Mouse (Mus musculus) forebrain, embryonic 11.5 days (tissue): Measurements from ENCODE around the gene Rbbp5. TPM values are rescaled to one million over a fixed set of nuclear protein-coding genes. Genes with fewer than 3 reads are reported as not detected.
A peak's percentile ranks its signal among the peaks of the same experiment; 100 is the strongest.

Experiments used
- ATAC-seq: fragments of 200-750 bp; cut with Nextera tagmentation; replicated peaks from 2 replicates; pipeline ENCODE4 v1.8.0; 2017; ENCODE audit warnings: moderate TSS enrichment; ENCODE audit not compliant: low FRiP score
- DNase-seq: peaks from one replicate; pipeline ENCODE4 v3.0.0-alpha.2; 2017; ENCODE audit warnings: low spot score
- H3K27ac ChIP-seq: fragments of 300-500 bp; sonication (generic); 2 replicates; pipeline ENCODE4 v1.5.1; 2014; ENCODE audit warnings: low read depth, low read length
- H3K27me3 ChIP-seq: fragments of 300-500 bp; sonication (generic); 2 replicates; pipeline ENCODE4 v1.6.1; 2014; ENCODE audit warnings: mild to moderate bottlenecking, low read length, mixed read lengths; ENCODE audit not compliant: control insufficient read depth, insufficient read depth
- H3K36me3 ChIP-seq: fragments of 300-500 bp; sonication (generic); 2 replicates; pipeline ENCODE4 v1.6.1; 2014; ENCODE audit warnings: mild to moderate bottlenecking, low read length, moderate library complexity, mixed read lengths; ENCODE audit not compliant: control insufficient read depth, insufficient read depth
- H3K4me1 ChIP-seq: fragments of 300-500 bp; sonication (generic); replicated peaks from 2 replicates; pipeline ENCODE4 v1.6.1; 2014; ENCODE audit warnings: low read length, mixed read lengths; ENCODE audit not compliant: control insufficient read depth, insufficient read depth
- H3K4me2 ChIP-seq: fragments of 300-500 bp; sonication (generic); 2 replicates; pipeline ENCODE4 v1.6.1; 2014; ENCODE audit warnings: low read depth, mild to moderate bottlenecking, low read length, moderate library complexity, mixed read lengths; ENCODE audit not compliant: severe bottlenecking
- H3K4me3 ChIP-seq: fragments of 300-500 bp; sonication (generic); 2 replicates; pipeline ENCODE4 v1.5.1; 2014; ENCODE audit warnings: low read depth, low read length
- H3K9ac ChIP-seq: fragments of 300-500 bp; sonication (generic); 2 replicates; pipeline ENCODE4 v1.6.1; 2014; ENCODE audit warnings: low read length
- H3K9me3 ChIP-seq: fragments of 300-500 bp; sonication (generic); 2 replicates; pipeline ENCODE4 v1.6.1; 2016; ENCODE audit warnings: low read length, mixed read lengths; ENCODE audit not compliant: control insufficient read depth
- WGBS: fragments of 180-500 bp; shearing (Covaris S2); extraction: QIAGEN DNeasy Blood & Tissue Kit; methylation state at CpG from one replicate; pipeline ENCODE4 v1.1.7; 2014; 5-methylcytosine and 5-hydroxymethylcytosine counted together
- polyA plus RNA-seq: library from polyadenylated mRNA; unstranded; fragments of >200 nt; fragmentation: Nextera tagmentation; extraction: Ambion mirVana; gene quantifications from 2 replicates; pipeline ENCODE4 v1.2.1, GENCODE M21; 2014

Gene Rbbp5
- 62.0 and 67.3 TPM in 2 replicates for polyA plus RNA-seq

GRCm38 (mm10) chr1:132476928-132477691, at the start of gene Rbbp5:
Gene Rbbp5 (plus strand): TSS chr1:132477365.
- ATAC-seq: peak; percentile 86
- H3K4me1 ChIP-seq: peaks cover 2% of the 10 kb centered on the region; the same call in 1 of the 2 replicates
- under 1% methylated on average over 43 of the region's 43 CpGs for WGBS

DNA sequence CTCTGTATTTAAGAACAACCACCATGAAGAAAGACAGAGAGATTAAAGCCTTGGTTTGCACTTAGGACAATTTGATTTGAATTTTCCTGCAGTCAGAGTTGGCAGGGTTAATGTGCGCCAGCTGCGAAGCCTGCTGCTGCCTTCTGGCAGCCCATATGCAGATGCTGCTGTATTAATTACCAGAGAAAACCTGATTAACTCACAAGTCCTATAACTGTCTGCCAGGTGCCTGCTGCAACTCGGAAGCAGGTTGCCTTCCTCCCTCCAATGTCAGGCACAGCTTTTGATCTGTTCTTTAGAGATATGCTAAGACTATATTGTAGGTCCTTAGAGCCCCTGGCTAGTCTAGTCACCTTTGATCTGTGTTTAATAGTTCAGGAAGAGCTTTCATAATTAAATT, 46.3 kb upstream of the Rbbp5 start:
- Histone ChIP-seq H3K4me1 (0 out of 2 replicates have a peak, but pooled peaks cover 2% of the 10 kb centered on the region), H3K4me2 (no peak overlapping the region), H3K9ac (no peak overlapping the region), H3K9me3 (no peaks in the 10 kb centered on the region), H3K27me3 (no peaks in the 10 kb centered on the region), H3K4me3 (no peak overlapping the region), H3K36me3 (no peaks in the 10 kb centered on the region), H3K27ac (no peak overlapping the region)
- ATAC-seq (no peak), DNase-seq (no peak)
- WGBS: 71% methylated on average over 3 of the region's 3 CpGs

More at GRCm38 (mm10) chr1:132476928-132477691, at the start of gene Rbbp5:
- Histone ChIP-seq H3K36me3 (no peaks in the 10 kb centered on the region), H3K4me3 (peak within 1 kb of the TSS; percentile 84), H3K9me3 (no peaks in the 10 kb centered on the region), H3K27me3 (no peaks in the 10 kb centered on the region), H3K4me2 (peak within 1 kb of the TSS; percentile 84), H3K27ac (peak within 1 kb of the TSS; percentile 50; the same call in 1 of the 2 replicates), H3K9ac (peak within 1 kb of the TSS; percentile 85)
- DNase-seq: peak; percentile 90

DNA sequence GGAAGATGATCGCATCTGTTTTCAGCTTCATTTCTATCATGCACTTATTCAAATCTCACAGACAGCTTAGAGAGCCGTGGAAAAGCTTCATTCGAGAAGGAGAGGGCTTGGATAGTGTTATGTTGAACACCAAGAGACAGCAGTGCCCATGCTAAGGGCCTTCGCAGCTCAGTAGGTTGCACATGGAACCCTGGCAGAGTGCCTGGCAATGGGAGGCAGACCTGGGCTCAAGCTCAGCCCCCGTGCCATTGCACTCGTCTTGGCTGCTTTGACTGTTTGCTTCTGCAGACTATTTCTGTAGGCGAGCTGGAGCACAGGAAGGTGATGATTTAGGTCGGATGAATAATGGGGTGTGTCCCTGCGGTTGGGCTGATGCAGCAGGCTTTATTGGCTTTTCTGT, 45.4 kb upstream of the Rbbp5 start:
- 81% methylated on average over 9 of the region's 9 CpGs for WGBS
- no peaks in the 10 kb centered on the region for H3K9me3 ChIP-seq
- H3K4me2 ChIP-seq: no peak overlapping the region
- ATAC-seq (no peak), DNase-seq (no peak)
- H3K4me3 ChIP-seq: no peak overlapping the region
- H3K36me3 ChIP-seq: no peaks in the 10 kb centered on the region
- no peak overlapping the region for H3K27ac ChIP-seq
- H3K27me3 ChIP-seq: no peaks in the 10 kb centered on the region
- no peak overlapping the region for H3K9ac ChIP-seq
- H3K4me1 ChIP-seq: 0 out of 2 replicates have a peak, but pooled peaks cover 2% of the 10 kb centered on the region

DNA sequence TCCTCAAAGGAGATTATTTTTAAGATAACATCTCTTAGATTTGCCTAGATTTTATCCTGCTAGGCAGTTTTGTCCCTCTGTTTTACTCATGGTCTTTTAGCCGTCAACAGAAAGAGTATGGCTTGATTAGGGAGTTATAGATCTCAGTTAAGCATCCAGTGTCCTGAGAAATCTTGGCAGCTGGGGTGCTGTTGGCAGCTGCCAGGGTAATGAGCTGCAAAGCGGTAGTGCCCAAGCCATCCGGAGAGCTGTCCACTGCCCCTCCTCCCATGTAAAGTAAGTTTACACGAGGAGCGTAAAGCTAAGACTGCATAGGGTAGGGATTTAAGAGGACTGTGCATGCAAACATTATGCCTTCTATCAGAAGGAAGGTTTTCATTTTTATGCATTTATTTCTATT, 43.8 kb upstream of the Rbbp5 start:
- H3K4me1 ChIP-seq: 0 out of 2 replicates have a peak, but pooled peaks cover 2% of the 10 kb centered on the region
- 87% methylated on average over 5 of the region's 5 CpGs for WGBS
- no peaks in the 10 kb centered on the region for H3K36me3 ChIP-seq
- DNase-seq: no peak
- no peak overlapping the region for H3K27ac ChIP-seq
- H3K27me3 ChIP-seq: no peaks in the 10 kb centered on the region
- H3K9me3 ChIP-seq: no peaks in the 10 kb centered on the region
- H3K4me3 ChIP-seq: no peak overlapping the region
- H3K4me2 ChIP-seq: no peak overlapping the region
- no peak overlapping the region for H3K9ac ChIP-seq
- ATAC-seq: no peak

DNA sequence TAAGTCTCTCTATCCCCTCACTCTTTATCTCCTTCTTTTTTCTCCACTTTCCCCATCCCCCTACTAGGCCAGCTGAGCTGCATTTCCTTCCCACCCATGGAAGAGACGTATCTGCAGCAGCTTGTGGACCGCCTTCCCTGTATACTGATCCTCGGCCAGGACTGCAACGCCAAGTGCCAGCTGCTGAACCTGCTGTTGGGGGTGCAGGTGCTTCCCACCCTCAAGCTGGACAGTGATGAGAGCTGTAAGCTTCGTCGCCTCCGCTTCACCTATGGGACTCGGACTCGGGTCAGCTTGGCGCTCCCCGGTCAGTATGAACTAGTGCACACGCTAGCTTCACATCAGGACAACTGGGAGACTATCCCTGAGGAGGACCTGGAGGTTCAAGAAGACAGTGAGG, 43.1 kb upstream of the Rbbp5 start:
- H3K9me3 ChIP-seq: no peaks in the 10 kb centered on the region
- ATAC-seq: no peak
- H3K36me3 ChIP-seq: no peaks in the 10 kb centered on the region

GRCm38 (mm10) chr1:132436320-132436958, 40.7 kb upstream of the Rbbp5 start:
- WGBS: 71% methylated on average over 4 of the region's 4 CpGs
- ATAC-seq (no peak), DNase-seq (no peak)
- H3K4me1 ChIP-seq: no peaks in the 10 kb centered on the region
- peaks cover 4% of the 10 kb centered on the region for H3K36me3 ChIP-seq
- H3K4me2 ChIP-seq: no peak overlapping the region
- no peak overlapping the region for H3K4me3 ChIP-seq
- no peak overlapping the region for H3K27ac ChIP-seq
- no peaks in the 10 kb centered on the region for H3K27me3 ChIP-seq
- no peaks in the 10 kb centered on the region for H3K9me3 ChIP-seq
- no peak overlapping the region for H3K9ac ChIP-seq

More for the DNA sequence above, 43.1 kb upstream of the Rbbp5 start:
- 92% methylated on average over 12 of the region's 12 CpGs for WGBS
- Histone ChIP-seq H3K9ac (no peak overlapping the region), H3K27me3 (no peaks in the 10 kb centered on the region), H3K4me1 (0 out of 2 replicates have a peak, but pooled peaks cover 2% of the 10 kb centered on the region), H3K4me3 (no peak overlapping the region), H3K4me2 (no peak overlapping the region), H3K27ac (no peak overlapping the region)
- DNase-seq: no peak

DNA sequence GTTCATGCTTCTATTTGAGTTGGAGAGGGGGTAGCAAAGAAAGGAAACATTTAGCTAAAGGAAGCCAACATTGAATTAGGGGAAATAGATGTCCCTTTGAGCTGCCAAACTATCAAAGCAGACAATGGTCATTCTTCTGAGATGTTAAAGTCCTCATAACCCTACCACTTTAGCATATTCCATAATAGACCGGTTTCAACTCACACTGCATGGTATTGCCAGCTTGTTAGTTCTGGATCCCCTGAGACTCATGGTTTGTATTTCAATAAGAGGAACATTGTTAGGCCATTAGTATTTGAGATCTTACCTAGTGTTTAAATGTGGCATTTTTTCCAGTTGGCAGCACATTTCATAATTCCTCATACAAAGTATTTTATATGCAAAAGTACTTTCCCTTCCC, 40.2 kb upstream of the Rbbp5 start:
- Histone ChIP-seq H3K4me2 (no peak overlapping the region), H3K4me1 (no peaks in the 10 kb centered on the region), H3K36me3 (peaks cover 4% of the 10 kb centered on the region), H3K27me3 (no peaks in the 10 kb centered on the region), H3K4me3 (no peak overlapping the region), H3K9me3 (no peaks in the 10 kb centered on the region), H3K9ac (no peak overlapping the region), H3K27ac (no peak overlapping the region)
- WGBS: 84% methylated on average over 1 of the region's 1 CpGs
- DNase-seq (no peak), ATAC-seq (no peak)

DNA sequence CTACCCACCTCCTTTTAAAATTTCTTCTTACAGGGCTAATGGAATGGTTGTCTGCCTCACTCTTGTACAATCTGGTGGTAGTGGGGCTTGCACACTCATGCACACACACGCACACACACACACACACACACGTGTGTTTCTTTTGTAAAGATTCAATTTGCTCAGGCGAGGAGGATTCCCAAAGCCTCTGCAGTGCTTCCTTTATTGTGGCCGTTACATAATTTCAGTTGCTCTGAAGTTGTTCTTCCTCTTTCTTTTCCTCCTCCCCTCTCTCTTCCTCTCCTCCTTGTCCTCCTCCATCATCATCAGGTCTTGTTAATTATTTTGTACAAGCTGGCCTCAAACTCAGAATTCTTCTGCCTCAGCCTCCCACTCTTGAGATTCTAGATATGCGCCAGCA, 39.8 kb upstream of the Rbbp5 start:
- ATAC-seq (no peak), DNase-seq (no peak)
- Histone ChIP-seq H3K9ac (no peak overlapping the region), H3K27ac (no peak overlapping the region), H3K4me2 (no peak overlapping the region), H3K36me3 (peaks cover 4% of the 10 kb centered on the region), H3K4me1 (no peaks in the 10 kb centered on the region), H3K27me3 (no peaks in the 10 kb centered on the region), H3K9me3 (no peaks in the 10 kb centered on the region), H3K4me3 (no peak overlapping the region)
- WGBS: 84% methylated on average over 5 of the region's 5 CpGs
